Mouse (Mus musculus) brain, embryonic 18.5 days (tissue): ENCODE results near the gene Gng2.
A peak's percentile ranks its signal among the peaks of the same experiment; 100 is the strongest.

Experiments used
- DNase-seq: peaks from one replicate; pipeline ENCODE4 v3.0.0-alpha.2; 2012; ENCODE audit warnings: low read depth, low spot score

Gng2 gene

GRCm38 (mm10) chr14:19977271-19978024 is at the start of gene Gng2:
Gene Gng2 (minus strand): TSS chr14:19977627.
- DNase-seq = no peak

DNA sequence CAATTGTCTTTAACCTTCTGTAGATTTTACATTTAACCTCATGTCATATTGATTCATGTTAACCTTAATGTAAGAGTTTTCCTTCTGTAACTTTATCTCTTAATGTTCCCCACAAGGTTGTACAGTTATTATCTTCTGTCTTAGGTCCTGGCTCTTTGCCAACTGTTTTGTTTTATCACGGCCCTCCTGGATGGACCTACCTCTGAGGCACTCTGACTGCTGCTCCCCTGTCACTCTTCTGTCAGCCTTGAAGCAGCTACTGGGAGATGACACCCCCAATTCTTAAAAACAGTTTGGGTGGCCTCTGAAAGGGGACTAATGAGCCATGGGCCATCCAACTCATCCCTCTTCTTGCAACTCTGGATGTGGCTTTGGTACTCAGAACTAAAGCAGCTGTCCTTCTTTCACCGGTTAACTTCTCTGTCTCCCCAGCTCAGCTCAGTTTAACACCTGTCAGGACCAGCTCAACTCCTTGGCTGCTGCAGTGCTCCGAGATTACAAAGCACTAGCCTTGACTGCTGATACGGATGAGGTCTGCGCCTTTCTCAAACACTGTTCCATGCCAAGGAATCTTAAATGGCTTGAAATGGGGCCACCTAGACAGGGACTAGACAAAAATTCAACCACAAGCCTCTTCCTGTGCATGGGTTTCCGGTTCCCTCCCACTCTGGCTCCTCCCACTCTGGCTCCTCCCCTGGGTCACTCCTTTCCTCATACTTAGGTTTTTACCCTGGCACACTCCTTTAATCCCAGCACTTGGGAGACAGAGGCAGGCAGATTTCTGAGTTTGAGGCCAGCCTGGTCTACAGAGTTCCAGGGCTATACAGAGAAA is 47.7 kb upstream of the Gng2 start:
- DNase-seq = no peak

DNA sequence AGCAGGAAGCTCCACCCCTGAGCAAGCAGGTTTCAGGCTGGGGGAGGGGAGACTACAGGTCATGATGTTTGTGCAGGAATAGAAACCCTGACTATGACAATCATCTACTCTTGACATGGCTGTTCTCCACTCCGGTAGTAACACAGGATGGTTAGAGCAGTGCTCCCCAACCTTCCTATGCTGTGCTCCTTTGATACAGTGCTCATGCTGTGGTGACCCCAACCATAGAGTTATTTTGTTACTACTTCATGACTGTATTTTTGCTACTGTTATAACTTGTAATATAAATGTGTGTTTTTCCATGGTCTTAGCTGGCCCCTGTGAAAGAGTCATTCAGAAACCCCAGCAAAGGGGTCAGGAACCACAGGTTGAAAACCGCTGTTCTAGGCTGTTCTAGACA is 46.5 kb upstream of the Gng2 start:
- no peak for DNase-seq

- DNase-seq = no peak
Observed at GRCm38 (mm10) chr14:20019486-20019885, 42.1 kb upstream of the Gng2 start.

DNA sequence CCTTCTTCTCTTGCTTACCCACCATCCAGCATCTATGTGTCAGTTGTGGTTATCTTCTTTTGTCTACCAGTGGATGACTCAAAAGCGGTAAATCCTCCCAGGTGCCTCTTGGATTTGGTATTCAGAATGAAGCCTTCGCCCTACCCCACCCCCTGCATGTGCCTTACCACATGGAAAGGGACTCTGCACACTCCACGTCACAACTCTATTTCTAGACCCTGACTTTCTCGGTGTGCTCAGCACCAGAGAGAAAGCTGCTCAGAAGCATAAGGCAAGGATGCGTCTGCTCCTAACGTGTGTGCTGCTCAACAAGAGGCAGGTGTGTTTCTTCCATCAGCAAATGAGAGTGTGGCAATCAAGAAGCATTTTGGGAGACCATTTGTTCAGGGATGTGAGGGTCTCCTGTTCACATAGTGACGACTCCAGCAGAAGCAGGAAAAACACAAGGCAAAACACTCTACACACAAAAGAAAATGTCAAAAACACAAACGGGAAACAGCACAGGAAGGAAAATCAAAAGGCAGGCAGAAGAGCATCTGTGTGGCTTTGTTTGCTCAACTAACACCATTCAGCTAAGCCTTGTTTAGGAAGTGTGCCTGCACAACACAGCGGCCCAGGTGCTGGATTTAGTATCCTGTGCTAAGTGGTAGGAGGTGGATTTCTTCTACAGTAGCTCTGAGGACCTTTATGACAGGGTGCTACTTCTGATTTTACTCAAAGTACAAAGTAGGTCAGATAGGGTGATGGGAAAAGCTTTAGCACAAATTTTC is 35.3 kb upstream of the Gng2 start:
- no peak for DNase-seq

GRCm38 (mm10) chr14:20007446-20007845 is 30.0 kb upstream of the Gng2 start:
- no peak for DNase-seq

- DNase-seq = no peak
Observed at GRCm38 (mm10) chr14:20004777-20005289, 27.4 kb upstream of the Gng2 start.

DNA sequence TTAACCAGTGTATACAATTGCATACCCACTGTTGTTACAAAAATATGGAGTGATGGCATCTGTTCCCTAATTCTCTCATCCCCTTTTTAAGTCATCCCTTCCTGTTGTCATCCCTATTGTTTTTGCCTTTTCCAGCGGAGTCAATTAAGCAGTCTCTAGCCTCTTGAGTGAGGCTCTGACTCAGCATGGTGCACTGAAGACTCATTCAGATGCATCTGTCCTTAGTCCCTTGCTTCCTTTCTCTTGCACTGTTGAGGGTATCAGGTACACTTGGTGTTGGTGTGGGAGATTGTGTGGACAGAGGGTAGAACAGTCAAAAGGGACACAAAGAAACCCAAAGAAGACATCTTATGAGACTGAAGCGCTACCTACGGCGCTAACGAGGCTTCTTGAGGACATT is 19.4 kb upstream of the Gng2 start:
- no peak for DNase-seq

DNA sequence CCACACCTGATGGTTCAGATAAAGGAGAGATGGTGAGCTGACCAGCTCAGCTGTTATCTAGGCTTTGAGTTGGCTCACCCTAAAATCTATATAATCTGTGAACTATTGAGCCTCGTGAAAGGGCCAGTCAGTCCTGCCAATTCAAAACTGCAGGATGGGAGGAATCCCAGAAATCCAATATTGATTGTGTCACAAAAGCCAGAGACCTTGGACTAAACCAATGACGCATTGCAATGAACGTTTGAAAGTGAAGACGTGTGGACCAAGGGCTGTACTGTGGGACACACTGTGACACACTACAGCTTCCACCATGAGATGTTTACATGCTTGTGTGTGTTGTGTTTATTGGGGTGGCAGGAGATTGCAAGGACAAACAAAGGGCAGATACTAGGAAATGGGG is 18.5 kb upstream of the Gng2 start:
- no peak for DNase-seq

DNA sequence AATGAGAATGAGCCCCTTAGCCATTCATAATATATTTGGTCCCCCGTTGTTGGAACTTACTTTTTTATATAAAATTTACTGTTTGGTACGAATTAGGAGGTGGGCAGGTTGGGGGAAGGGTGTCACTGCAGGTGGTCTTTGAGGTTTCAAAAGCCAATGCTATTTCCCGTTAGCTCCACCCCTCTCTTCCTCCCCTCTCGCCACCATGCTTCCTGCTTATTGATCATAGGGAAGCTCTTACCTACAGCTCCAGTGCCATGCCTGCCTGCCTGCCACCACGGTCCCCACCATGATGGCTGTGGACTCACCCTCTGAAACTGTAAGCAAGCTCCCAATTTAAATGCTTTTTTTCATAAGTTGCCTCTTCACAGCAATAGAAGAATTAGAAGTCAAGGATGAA is 16.6 kb upstream of the Gng2 start:
- DNase-seq = no peak

DNA sequence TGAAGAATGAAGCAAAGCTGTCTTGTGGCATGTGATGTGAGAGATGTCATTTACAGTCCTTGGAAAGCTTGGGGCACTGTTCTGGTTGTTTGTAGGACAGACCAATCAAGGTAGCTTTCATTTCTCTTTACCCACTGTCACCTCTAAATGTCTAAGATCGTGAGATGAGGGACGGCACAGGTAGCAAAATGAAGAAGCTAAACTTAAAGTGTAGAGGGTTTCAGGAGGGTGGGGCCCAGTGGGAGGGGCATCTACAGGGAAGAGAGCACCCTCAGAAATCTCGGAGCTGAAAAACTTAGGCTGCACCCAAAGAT is 16.1 kb upstream of the Gng2 start:
- no peak for DNase-seq

- no peak for DNase-seq
Observed at GRCm38 (mm10) chr14:19992873-19993569, 15.6 kb upstream of the Gng2 start.

DNA sequence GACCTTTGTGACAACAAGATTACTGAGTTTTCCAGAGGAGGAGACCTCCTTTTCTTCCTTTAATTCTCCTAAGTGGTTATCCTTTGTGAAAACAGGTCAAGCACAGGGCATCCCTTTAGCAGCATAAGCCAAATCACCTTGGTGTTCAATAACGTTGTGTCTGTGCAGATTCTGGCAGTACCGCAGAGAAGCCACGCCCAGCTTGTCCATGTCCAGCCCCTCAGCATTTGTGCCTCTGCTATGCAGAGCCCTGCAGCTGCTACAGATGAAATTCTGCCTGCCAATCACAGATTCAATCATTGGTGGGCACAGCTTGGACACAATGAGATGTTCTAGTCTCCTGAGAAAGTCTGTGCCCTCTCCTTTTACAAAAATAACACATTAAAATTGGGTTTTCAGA is 14.4 kb upstream of the Gng2 start:
- no peak for DNase-seq

GRCm38 (mm10) chr14:19990436-19990993 is 13.1 kb upstream of the Gng2 start:
- no peak for DNase-seq

GRCm38 (mm10) chr14:19988410-19988809 is 11.0 kb upstream of the Gng2 start:
- DNase-seq = no peak

DNA sequence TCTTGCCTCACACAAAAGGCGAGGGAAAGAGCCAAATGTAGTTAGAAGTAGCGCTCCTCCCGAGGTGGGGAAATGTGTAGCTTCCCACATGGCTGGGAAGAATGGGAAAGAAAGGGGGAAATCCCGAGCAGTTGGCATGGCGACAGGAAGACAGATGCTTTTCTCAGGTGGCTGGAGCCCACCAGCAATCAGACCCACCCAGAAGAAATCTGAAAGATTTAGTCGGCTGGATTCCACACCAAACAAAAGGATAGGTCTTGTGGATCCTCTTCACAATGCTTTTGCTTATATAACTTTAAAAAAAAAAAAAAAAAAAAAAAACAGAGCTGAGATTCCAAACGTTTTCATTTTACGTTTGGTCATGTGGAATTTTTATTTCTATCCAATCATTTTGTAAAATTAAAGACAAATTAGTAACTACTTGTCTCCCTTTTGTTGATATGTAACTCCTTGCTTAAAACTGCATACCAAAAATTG is 10.0 kb upstream of the Gng2 start:
- DNase-seq = no peak

DNA sequence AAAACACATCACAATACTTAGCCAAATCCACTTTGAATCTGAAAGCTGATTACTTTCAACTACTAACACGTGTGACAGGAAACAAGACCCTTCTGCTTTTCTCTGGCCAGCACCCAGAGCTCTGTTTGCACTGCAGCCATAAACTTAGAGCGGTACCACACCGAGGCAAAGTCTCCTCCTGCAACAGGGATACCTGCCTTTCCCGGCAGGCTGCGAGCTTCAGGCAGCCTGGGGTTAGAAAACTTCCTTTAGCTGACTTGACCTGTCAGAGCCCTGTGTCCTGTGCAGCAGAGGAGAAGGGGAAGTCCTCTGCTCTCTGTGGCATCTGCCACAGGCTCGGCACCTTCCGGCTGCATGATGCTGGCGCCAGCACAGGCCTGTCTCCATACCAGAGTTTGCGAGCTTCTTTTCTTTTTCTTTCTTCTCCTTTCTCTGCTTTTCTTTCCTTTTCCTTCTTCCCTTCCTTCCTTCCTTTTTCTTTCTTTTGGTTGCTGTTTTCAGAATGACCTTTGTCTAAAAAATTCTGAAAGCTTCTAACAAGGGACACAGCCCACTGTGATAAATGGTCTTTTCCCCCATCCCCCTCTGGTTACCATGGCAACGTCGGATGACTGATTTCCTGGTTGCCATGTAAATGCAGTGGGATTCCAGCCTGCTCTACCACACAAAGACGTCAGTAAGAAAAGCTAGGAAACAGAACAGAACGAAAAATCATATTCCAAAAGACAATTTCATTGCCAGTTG is 9.4 kb upstream of the Gng2 start:
- peak; percentile 94 for DNase-seq

GRCm38 (mm10) chr14:19985912-19986613 is 8.6 kb upstream of the Gng2 start:
- DNase-seq = no peak

DNA sequence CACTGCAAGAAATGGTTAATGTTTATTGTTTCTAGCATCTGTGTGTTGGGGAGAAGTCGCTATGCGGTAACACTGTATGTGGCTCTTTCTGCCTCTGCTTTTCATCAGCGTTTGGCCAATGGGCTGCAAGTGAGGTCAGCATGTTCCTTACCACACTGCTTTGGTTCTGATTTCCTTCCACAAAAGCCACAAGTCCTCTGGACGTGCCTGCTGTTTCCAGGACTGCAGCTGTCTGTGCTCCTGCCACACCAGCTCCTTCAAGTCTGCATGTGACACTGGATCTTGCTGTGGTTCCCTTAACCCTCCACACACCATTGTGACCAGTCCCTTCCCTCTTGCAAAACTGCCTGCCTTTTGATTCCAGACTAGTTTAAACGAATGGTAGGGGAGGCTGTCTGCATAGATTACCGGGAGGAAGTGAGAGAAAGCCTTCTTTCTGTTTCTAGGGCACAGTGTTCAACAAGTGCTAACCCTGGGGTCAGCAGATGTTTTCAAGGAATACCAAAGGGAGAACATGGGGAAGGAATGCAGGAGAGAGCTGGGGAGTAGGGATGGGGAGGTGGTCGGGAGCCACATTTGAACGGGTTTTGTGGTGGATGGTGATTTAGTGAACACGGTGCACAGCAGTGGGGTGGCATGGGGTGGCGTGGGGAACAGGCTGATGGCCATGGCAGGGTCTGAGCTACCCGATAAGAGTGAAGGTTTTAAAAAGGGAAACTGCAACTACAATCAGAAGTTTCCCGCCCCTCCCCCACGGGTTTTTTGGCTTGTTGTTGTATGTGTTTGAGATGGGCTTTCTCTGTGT is 7.9 kb upstream of the Gng2 start:
- no peak for DNase-seq
